Mouse (Mus musculus) heart, adult 2 months (tissue): ENCODE data around the gene Hand2.

ENCODE experiments used
- CTCF ChIP-seq: fragments of 200-600 bp; IDR thresholded peaks from 2 replicates; pipeline ENCODE4 v1.8.1; 2022; ENCODE audit warnings: antibody characterized with exemption, mild to moderate bottlenecking, moderate library complexity
- EP300 ChIP-seq: fragments of 200-500 bp; IDR thresholded peaks from 2 replicates; pipeline ENCODE4 v1.6.1; 2011; ENCODE audit warnings: low read depth, low read length, control low read depth; ENCODE audit not compliant: insufficient read depth
- POLR2A ChIP-seq: fragments of 200-500 bp; IDR thresholded peaks from 2 replicates; pipeline ENCODE4 v1.6.1; 2011; ENCODE audit warnings: mild to moderate bottlenecking, low read depth, low read length, control low read depth; ENCODE audit not compliant: insufficient read depth

DNA sequence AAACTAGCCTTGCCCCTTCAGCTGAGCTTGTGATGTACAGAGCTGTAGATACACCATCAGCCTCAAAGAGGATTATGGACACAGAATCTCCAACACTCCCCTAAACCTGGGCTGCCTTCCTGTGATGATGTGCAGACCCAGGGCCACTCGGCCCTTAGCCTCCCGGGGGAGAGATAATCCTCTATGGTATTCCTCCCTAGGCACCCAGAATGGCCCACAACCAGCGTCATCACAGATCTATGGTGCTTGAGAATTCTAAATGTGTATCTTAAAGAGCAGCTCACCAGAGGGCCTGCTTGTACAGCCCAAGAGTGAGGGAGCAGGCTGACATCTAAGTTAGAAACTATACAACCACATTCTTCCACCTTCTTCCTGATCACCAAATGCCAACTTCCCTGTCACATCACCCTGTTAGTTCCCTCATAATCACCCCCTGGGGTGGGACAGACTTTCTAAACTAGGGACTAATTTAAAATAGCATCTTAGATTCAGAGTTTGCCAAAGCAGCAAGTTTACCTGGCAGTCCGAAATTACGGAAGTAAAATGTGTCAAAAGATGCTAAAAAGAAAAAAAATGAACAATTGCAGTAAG, 2.8 kb upstream of the Hand2 start:
- TF ChIP-seq POLR2A (no peak), CTCF (no peak), EP300 (no peak)
